Mouse (Mus musculus): ENCODE measurements at regions not wholly inside any gene's neighbourhood (a gene's known extent, or its start where the extent isn't known, plus 50 kb on each side); places are given as distances from the start of the nearest gene placed in this dataset.

- no peak for DNase-seq (ENCODE audit: low spot score in 2 of 2)
Measured at GRCm38 (mm10) chr3:105223671-105224070, 157.0 kb downstream of the 4930564D02Rik start.

GRCm38 (mm10) chr3:105227551-105227950 lies 160.9 kb downstream of the 4930564D02Rik start:
- peak in 1 of 2 experiments; percentile 8 for DNase-seq (ENCODE audit: low spot score in 2 of 2)

GRCm38 (mm10) chr3:105228401-105228800 lies 161.8 kb downstream of the 4930564D02Rik start:
- DNase-seq (ENCODE audit: low spot score in 2 of 2): peak in 1 of 2 experiments; percentile 3

GRCm38 (mm10) chr3:105241048-105241447 lies 174.4 kb downstream of the 4930564D02Rik start:
- DNase-seq (ENCODE audit: low spot score in 2 of 2): no peak

GRCm38 (mm10) chr3:105257096-105257495 lies 190.5 kb downstream of the 4930564D02Rik start:
- DNase-seq (ENCODE audit: low spot score in 2 of 2): no peak

GRCm38 (mm10) chr3:105275241-105275640 lies 176.9 kb upstream of the Kcnd3 start:
- DNase-seq (ENCODE audit: low spot score in 2 of 2): no peak

- peak in 1 of 2 experiments; percentile 26 for DNase-seq (ENCODE audit: low spot score in 2 of 2)
Measured at GRCm38 (mm10) chr3:105280971-105281370, 171.2 kb upstream of the Kcnd3 start.

GRCm38 (mm10) chr3:105281686-105282085 lies 170.4 kb upstream of the Kcnd3 start:
- DNase-seq (ENCODE audit: low spot score in 2 of 2): peak in 1 of 2 experiments; percentile 24

- DNase-seq (ENCODE audit: low spot score in 2 of 2): peak; percentile 34 to 35
Measured at GRCm38 (mm10) chr3:105298273-105298672, 153.9 kb upstream of the Kcnd3 start.

- no peak for DNase-seq (ENCODE audit: low spot score in 2 of 2)
Measured at GRCm38 (mm10) chr3:105300693-105301548, 151.2 kb upstream of the Kcnd3 start.

- no peak for DNase-seq (ENCODE audit: low spot score in 2 of 2)
Measured at GRCm38 (mm10) chr3:105307676-105308075, 144.5 kb upstream of the Kcnd3 start.

- peak; percentile 24 to 32 for DNase-seq (ENCODE audit: low spot score in 2 of 2)
Measured at GRCm38 (mm10) chr3:105309020-105309419, 143.1 kb upstream of the Kcnd3 start.

- no peak for DNase-seq (ENCODE audit: low spot score in 2 of 2)
Measured at GRCm38 (mm10) chr3:105353268-105353667, 98.9 kb upstream of the Kcnd3 start.

GRCm38 (mm10) chr3:105354123-105354931 lies 97.8 kb upstream of the Kcnd3 start:
- DNase-seq (ENCODE audit: low spot score in 2 of 2): no peak

- DNase-seq (ENCODE audit: low spot score in 2 of 2): peak in 1 of 2 experiments; percentile 42
Measured at GRCm38 (mm10) chr3:105357511-105357910, 94.6 kb upstream of the Kcnd3 start.

GRCm38 (mm10) chr3:105359636-105360035 lies 92.5 kb upstream of the Kcnd3 start:
- DNase-seq (ENCODE audit: low spot score in 2 of 2): no peak

GRCm38 (mm10) chr3:105364685-105365084 lies 87.4 kb upstream of the Kcnd3 start:
- DNase-seq (ENCODE audit: low spot score in 2 of 2): peak; percentile 57 to 74

- no peak for DNase-seq (ENCODE audit: low spot score in 2 of 2)
Measured at GRCm38 (mm10) chr3:105366806-105367205, 85.3 kb upstream of the Kcnd3 start.

- no peak for DNase-seq (ENCODE audit: low spot score in 2 of 2)
Measured at GRCm38 (mm10) chr3:105367972-105368371, 84.2 kb upstream of the Kcnd3 start.

- DNase-seq (ENCODE audit: low spot score in 2 of 2): no peak
Measured at GRCm38 (mm10) chr3:105372371-105372828, 79.7 kb upstream of the Kcnd3 start.

- no peak for DNase-seq (ENCODE audit: low spot score in 2 of 2)
Measured at GRCm38 (mm10) chr3:105374306-105374705, 77.8 kb upstream of the Kcnd3 start.

GRCm38 (mm10) chr3:105374836-105375235 lies 77.3 kb upstream of the Kcnd3 start:
- no peak for DNase-seq (ENCODE audit: low spot score in 2 of 2)

All from right cerebral cortex, postnatal 10 days (tissue).